Mouse (Mus musculus) G1E (cell line): ENCODE results near the gene Tmem94.

ENCODE experiments used
- CTCF ChIP-seq: IDR thresholded peaks from 2 replicates; pipeline ENCODE4 v1.5.1; 2012; ENCODE audit warnings: low read depth, low read length, inconsistent platforms, mixed read lengths
- GATA1 ChIP-seq: IDR thresholded peaks from 2 replicates; pipeline ENCODE4 v1.6.1; 2012; ENCODE audit warnings: borderline replicate concordance, low read length, inconsistent platforms, mixed read lengths

DNA sequence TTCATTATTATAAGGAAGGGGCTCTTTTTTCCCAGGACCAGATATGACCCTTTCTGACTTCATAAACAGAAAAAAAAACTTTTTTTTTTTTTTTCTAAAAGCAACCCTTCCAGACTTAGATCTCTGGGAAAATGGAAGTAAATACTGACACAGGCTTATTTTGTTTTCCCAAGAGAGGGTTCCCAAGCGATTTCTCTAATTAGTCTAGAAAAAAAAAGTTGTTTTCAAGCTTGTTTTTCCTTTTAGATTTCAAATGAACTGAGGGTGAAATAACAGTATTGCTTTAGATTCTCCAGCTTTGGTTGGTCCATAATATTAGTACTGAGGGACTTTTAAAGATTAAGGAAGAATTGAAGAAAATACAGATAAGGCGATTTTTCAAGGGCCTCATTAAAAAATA lies 535 bp upstream of the Tmem94 start:
- TF ChIP-seq CTCF (no peak), GATA1 (no peak)
